Mouse (Mus musculus): ENCODE results near the gene Folr1. TPM values are rescaled to one million over a fixed set of nuclear protein-coding genes. Genes with fewer than 3 reads are reported as not detected.

Gene Folr1
- polyA plus RNA-seq, 1 experiment, result 2.2 TPM

DNA sequence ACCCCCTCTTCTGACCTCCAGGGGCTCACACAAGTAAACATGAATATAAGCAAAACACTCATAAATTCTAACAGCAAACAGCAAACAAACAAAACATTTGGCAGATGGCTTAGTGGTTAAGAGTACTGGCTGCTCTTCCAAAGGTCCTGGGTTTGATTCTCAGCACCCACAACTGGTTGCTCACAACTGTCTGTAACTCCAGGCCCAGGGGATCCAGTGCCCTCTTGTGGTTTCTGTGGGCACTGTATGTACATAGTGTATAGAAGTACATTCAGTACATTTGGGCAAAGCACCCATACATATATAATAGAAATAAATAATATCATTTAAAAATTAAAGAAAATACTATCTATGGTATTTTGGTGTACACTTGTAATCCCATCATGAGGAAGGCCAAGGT lies 32.3 kb upstream of the Folr1 start:
- no peak for TF ChIP-seq USF1 (IDR thresholded peaks at IDR 0.05; ENCODE audit: low read depth)
- TF ChIP-seq POLR2A (IDR thresholded peaks at IDR 0.05; ENCODE audit: insufficient read length, low read depth), result no peak
- no peak for TF ChIP-seq MYOG (IDR thresholded peaks at IDR 0.05; ENCODE audit: control insufficient read depth in 1 of 3, insufficient read depth in 1 of 3, insufficient read length in 2 of 3, low read depth in 2 of 3)
- no peak for TF ChIP-seq MYOD1 (IDR thresholded peaks at IDR 0.05; ENCODE audit: control insufficient read depth in 1 of 3, insufficient read length in 2 of 3, low read depth in 2 of 3)
- TF ChIP-seq CEBPB (IDR thresholded peaks at IDR 0.05; ENCODE audit: insufficient read depth, poor library complexity, severe bottlenecking), result no peak
- TF ChIP-seq REST (IDR thresholded peaks at IDR 0.05; ENCODE audit: insufficient read depth, insufficient read length), result no peak
- no peak for TF ChIP-seq SRF (IDR thresholded peaks at IDR 0.05; ENCODE audit: control insufficient read depth, insufficient read length, low read depth)
- no peak for TF ChIP-seq POLR2AphosphoS2 (IDR thresholded peaks at IDR 0.05; ENCODE audit: insufficient read length, low read depth)
- TF ChIP-seq MAX (IDR thresholded peaks at IDR 0.05; ENCODE audit: low read depth), result no peak
- no peak for TF ChIP-seq E2F4 (IDR thresholded peaks at IDR 0.05; ENCODE audit: insufficient read depth)
- no peak for TF ChIP-seq TCF12 (IDR thresholded peaks at IDR 0.05; ENCODE audit: insufficient read depth, poor library complexity, severe bottlenecking)
- TF ChIP-seq TCF3 (IDR thresholded peaks at IDR 0.05; ENCODE audit: insufficient read length, low read depth), result no peak
- Histone ChIP-seq H3K36me3 (ENCODE audit: control insufficient read depth, insufficient read depth) (no peaks in the 10 kb centered on the region), H3ac (ENCODE audit: control insufficient read depth, insufficient read length) (no peak overlapping the region), H3K27me3 (ENCODE audit: control insufficient read depth, insufficient read depth, insufficient read length) (no peaks in the 10 kb centered on the region), H3K4me3 (no peak overlapping the region), H3K4me2 (ENCODE audit: low read depth) (no peak overlapping the region), H3K79me2 (ENCODE audit: control insufficient read depth, insufficient read depth) (peaks cover 20% of the 10 kb centered on the region)

DNA sequence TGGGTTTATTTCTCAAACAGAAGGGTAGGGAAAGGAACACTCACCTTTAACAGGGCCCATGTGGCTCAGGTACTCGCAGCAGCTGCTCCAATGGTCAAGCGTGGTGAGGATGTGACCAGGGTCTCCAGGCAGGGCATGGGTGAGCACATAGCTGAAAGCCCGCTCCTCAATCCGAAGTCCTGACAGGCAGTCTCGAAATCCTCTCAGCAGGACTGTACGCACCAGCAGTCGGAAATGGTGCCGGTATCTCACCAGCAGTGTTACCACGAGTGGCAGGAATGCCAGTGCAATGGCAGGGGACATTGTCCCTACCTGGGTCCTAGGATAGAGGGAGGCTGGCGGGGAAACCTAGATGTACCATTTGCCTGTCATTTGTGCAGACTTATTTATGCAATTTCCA lies 31.4 kb upstream of the Folr1 start:
- Histone ChIP-seq H3K27me3 (ENCODE audit: control insufficient read depth, insufficient read depth, insufficient read length) (no peaks in the 10 kb centered on the region), H3K4me3 (no peak overlapping the region), H3ac (ENCODE audit: control insufficient read depth, insufficient read length) (no peak overlapping the region), H3K4me2 (ENCODE audit: low read depth) (no peak overlapping the region), H3K79me2 (ENCODE audit: control insufficient read depth, insufficient read depth) (peaks cover 11% of the 10 kb centered on the region), H3K36me3 (ENCODE audit: control insufficient read depth, insufficient read depth) (no peaks in the 10 kb centered on the region)
- TF ChIP-seq TCF12 (IDR thresholded peaks at IDR 0.05; ENCODE audit: insufficient read depth, poor library complexity, severe bottlenecking) (no peak), MYOG (IDR thresholded peaks at IDR 0.05; ENCODE audit: control insufficient read depth in 1 of 3, insufficient read depth in 1 of 3, insufficient read length in 2 of 3, low read depth in 2 of 3) (no peak), POLR2A (IDR thresholded peaks at IDR 0.05; ENCODE audit: insufficient read length, low read depth) (no peak)

DNA sequence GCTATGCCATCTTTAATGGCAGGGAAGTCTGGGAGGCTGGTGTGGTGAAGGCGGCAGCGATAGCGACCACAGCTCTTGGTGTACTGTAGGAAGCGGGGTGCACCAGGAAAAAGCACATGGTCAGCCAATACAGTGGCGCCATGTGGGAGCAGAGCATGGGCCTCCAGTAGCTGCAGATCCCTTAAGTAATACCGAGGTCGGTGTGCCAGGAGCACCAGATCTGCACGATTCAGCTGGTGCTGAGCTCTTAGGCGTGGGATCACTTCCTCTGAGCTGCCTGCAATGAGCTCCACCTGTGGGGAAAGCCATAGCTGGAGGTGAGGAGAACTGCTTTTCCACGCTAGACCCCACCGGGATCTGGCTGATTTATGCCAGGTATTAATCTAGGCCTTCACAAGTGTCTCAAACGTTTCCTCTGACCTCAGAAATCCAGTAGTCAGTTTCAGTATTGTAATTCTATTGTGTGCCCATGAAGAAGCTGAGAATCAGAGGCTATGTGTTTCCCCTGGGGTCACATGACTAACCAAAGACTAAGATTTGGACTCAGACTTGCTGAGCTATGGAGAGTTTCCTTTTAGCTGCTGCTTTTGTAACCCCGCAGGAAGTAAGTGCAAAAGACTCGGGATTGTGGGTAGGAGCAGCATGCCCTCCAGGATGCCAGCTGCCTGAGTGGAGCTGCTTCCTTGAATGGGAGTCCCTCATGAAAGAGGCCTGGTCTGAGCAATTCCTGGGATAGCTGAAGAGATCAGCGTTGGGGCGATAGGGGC lies 29.9 kb upstream of the Folr1 start:
- no peaks in the 10 kb centered on the region for H3K27me3 ChIP-seq (ENCODE audit: control insufficient read depth, insufficient read depth, insufficient read length)
- TF ChIP-seq POLR2AphosphoS2 (IDR thresholded peaks at IDR 0.05; ENCODE audit: insufficient read length, low read depth) (no peak), E2F4 (IDR thresholded peaks at IDR 0.05; ENCODE audit: insufficient read depth) (no peak), MAX (IDR thresholded peaks at IDR 0.05; ENCODE audit: low read depth) (no peak), CEBPB (IDR thresholded peaks at IDR 0.05; ENCODE audit: insufficient read depth, poor library complexity, severe bottlenecking) (no peak), MYOD1 (IDR thresholded peaks at IDR 0.05; ENCODE audit: control insufficient read depth in 1 of 3, insufficient read length in 2 of 3, low read depth in 2 of 3) (no peak), TCF3 (IDR thresholded peaks at IDR 0.05; ENCODE audit: insufficient read length, low read depth) (no peak), POLR2A (IDR thresholded peaks at IDR 0.05; ENCODE audit: insufficient read length, low read depth) (no peak), TCF12 (IDR thresholded peaks at IDR 0.05; ENCODE audit: insufficient read depth, poor library complexity, severe bottlenecking) (no peak), MYOG (IDR thresholded peaks at IDR 0.05; ENCODE audit: control insufficient read depth in 1 of 3, insufficient read depth in 1 of 3, insufficient read length in 2 of 3, low read depth in 2 of 3) (no peak), USF1 (IDR thresholded peaks at IDR 0.05; ENCODE audit: low read depth) (no peak), SRF (IDR thresholded peaks at IDR 0.05; ENCODE audit: control insufficient read depth, insufficient read length, low read depth) (no peak)
- H3K4me2 ChIP-seq (ENCODE audit: low read depth), result no peak overlapping the region
- no peaks in the 10 kb centered on the region for H3K36me3 ChIP-seq (ENCODE audit: control insufficient read depth, insufficient read depth)
- H3ac ChIP-seq (ENCODE audit: control insufficient read depth, insufficient read length), result no peak overlapping the region
- H3K4me3 ChIP-seq, result no peak overlapping the region
- no peaks in the 10 kb centered on the region for H3K79me2 ChIP-seq (ENCODE audit: control insufficient read depth, insufficient read depth)

DNA sequence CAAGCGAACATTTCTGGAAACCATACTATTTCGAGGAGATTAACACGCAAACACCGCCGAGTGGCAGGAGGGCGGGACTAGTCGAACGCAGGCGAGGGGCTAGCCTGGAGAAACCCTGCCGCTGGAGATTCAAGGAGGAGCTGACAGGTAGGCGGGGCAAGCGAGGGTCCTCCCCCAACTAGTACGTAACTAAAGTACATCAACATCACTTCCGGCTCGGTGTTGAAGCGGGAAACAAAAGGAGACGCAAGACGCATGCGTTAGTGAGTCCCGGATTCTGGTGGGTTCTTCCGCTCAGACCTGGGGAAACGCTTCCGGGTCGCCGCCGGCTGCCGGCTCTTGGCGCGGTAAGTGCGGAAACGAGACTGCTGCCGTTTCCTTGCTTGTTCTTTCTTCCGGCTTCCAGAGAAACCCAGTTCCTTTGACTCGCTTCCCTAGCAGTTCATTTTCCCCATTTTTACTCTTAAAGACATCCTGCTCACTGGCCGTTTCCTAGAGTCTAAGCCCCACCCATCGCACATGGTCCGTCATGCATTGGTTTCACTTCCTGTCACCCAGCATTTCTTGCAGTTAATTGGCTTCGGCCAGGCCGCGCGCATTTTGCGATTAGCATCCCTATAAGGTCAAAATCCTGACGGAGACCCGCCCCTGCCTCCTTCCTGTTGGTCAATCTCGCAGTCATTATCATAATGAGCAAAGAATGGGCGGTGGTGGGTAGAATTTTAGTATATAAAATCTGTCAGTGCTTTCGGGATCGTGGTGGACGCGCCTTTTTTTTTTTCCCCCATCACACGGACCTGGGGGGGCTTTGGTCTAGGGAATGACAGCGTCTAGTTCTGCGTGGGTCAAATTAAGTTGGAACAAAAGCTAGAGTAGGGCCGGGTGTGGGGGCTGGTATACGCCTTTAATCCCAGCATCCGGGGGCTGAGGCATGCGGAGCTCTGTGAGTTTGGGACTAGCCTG lies 25.8 kb upstream of the Folr1 start:
- no peaks in the 10 kb centered on the region for H3K27me3 ChIP-seq (ENCODE audit: control insufficient read depth, insufficient read depth, insufficient read length)
- H3K4me2 ChIP-seq (ENCODE audit: low read depth), result peak overlapping the region; percentile 79
- H3K4me3 ChIP-seq, result peak overlapping the region; percentile 80
- peak; percentile 53 for TF ChIP-seq USF1 (IDR thresholded peaks at IDR 0.05; ENCODE audit: low read depth)
- TF ChIP-seq REST (IDR thresholded peaks at IDR 0.05; ENCODE audit: insufficient read depth, insufficient read length), result no peak
- peak; percentile 85 for TF ChIP-seq E2F4 (IDR thresholded peaks at IDR 0.05; ENCODE audit: insufficient read depth)
- TF ChIP-seq CEBPB (IDR thresholded peaks at IDR 0.05; ENCODE audit: insufficient read depth, poor library complexity, severe bottlenecking), result no peak
- peak; percentile 97 for TF ChIP-seq SRF (IDR thresholded peaks at IDR 0.05; ENCODE audit: control insufficient read depth, insufficient read length, low read depth)
- peak; percentile 76 for TF ChIP-seq POLR2AphosphoS2 (IDR thresholded peaks at IDR 0.05; ENCODE audit: insufficient read length, low read depth)
- peak; percentile 68 for TF ChIP-seq POLR2A (IDR thresholded peaks at IDR 0.05; ENCODE audit: insufficient read length, low read depth)
- no peak for TF ChIP-seq TCF12 (IDR thresholded peaks at IDR 0.05; ENCODE audit: insufficient read depth, poor library complexity, severe bottlenecking)
- no peak for TF ChIP-seq MYOD1 (IDR thresholded peaks at IDR 0.05; ENCODE audit: control insufficient read depth in 1 of 3, insufficient read length in 2 of 3, low read depth in 2 of 3)
- peak; percentile 66 for TF ChIP-seq MAX (IDR thresholded peaks at IDR 0.05; ENCODE audit: low read depth)
- TF ChIP-seq TCF3 (IDR thresholded peaks at IDR 0.05; ENCODE audit: insufficient read length, low read depth), result no peak
- TF ChIP-seq MYOG (IDR thresholded peaks at IDR 0.05; ENCODE audit: control insufficient read depth in 1 of 3, insufficient read depth in 1 of 3, insufficient read length in 2 of 3, low read depth in 2 of 3), result no peak
- H3K79me2 ChIP-seq (ENCODE audit: control insufficient read depth, insufficient read depth), result no peaks in the 10 kb centered on the region
- H3ac ChIP-seq (ENCODE audit: control insufficient read depth, insufficient read length), result peak overlapping the region; percentile 82
- H3K36me3 ChIP-seq (ENCODE audit: control insufficient read depth, insufficient read depth), result no peaks in the 10 kb centered on the region
